ENCODE assay signal across 8 mouse cellular contexts in genomic region chr8:110618391-110619207, GRCm38 (mm10). TPM values are rescaled to one million over a fixed set of nuclear protein-coding genes. Genes with fewer than 3 reads are reported as not detected.
DNase-seq lines count a peak whose midpoint lies in the region; ATAC-seq and TF ChIP-seq lines count a peak whose summit lies in the region.

Gene Vac14, plus strand, starts transcription at chr8:110618585.

- peak within 1 kb of the TSS; percentile 74 for H3K9ac ChIP-seq in lung, postnatal 0 days (replicated peaks; ENCODE audit: low read depth)

- DNase-seq in MN1 (ENCODE audit: low spot score): peak; percentile 97
- DNase-seq in cerebellum, adult 9-10 months: peak; percentile 98
- peak; percentile 97 for DNase-seq in hindbrain, embryonic 10.5 days (ENCODE audit: low spot score)
- DNase-seq in layer of hippocampus, adult 9-11 months: peak; percentile 97
- DNase-seq in lung, postnatal 0 days (ENCODE audit: low spot score): peak; percentile 98
- DNase-seq in ovary, postnatal 14 days (ENCODE audit: low spot score): peak; percentile 90
- DNase-seq in thymus, postnatal 14 days: peak; percentile 99

- no peaks in the 10 kb centered on the region for H3K36me3 ChIP-seq in hindbrain, embryonic 10.5 days
- no peaks in the 10 kb centered on the region for H3K36me3 ChIP-seq in lung, postnatal 0 days (ENCODE audit: insufficient read depth, low read length)

- H3K4me3 ChIP-seq in hindbrain, embryonic 10.5 days: peak within 1 kb of the TSS; percentile 99
- H3K4me3 ChIP-seq in lung, postnatal 0 days (ENCODE audit: low read depth, low read length): peak within 1 kb of the TSS; percentile 81

- under 1% methylated on average over 67 of the region's 67 CpGs for WGBS in hindbrain, embryonic 10.5 days
- WGBS in lung, postnatal 0 days: 2% methylated on average over 59 of the region's 67 CpGs

- H3K27me3 ChIP-seq in hindbrain, embryonic 10.5 days (ENCODE audit: insufficient read depth, poor library complexity, severe bottlenecking): peaks cover 3% of the 10 kb centered on the region; the same call in 1 of the 2 replicates
- no peaks in the 10 kb centered on the region for H3K27me3 ChIP-seq in lung, postnatal 0 days (replicated peaks; ENCODE audit: insufficient read depth, low read length)

- H3K27ac ChIP-seq in hindbrain, embryonic 10.5 days: peak within 1 kb of the TSS; percentile 86
- H3K27ac ChIP-seq in lung, postnatal 0 days (ENCODE audit: low read length): peak within 1 kb of the TSS; percentile 26; the same call in 1 of the 2 replicates

- H3K4me2 ChIP-seq in lung, postnatal 0 days (replicated peaks; ENCODE audit: low read depth, low read length): peak within 1 kb of the TSS; percentile 90

- TF ChIP-seq CTCF in lung, postnatal 0 days (IDR thresholded peaks at IDR 0.05): no peak

- H3K9me3 ChIP-seq in hindbrain, embryonic 10.5 days: no peaks in the 10 kb centered on the region
- H3K9me3 ChIP-seq in lung, postnatal 0 days (ENCODE audit: low read length): no peaks in the 10 kb centered on the region

- peaks cover 22% of the 10 kb centered on the region for H3K4me1 ChIP-seq in hindbrain, embryonic 10.5 days (replicated peaks)
- H3K4me1 ChIP-seq in lung, postnatal 0 days (ENCODE audit: insufficient read depth, low read depth, low read length): peaks cover 6% of the 10 kb centered on the region; the same call in 1 of the 2 replicates

- no peak for TF ChIP-seq EP300 in lung, postnatal 0 days (IDR thresholded peaks at IDR 0.05)

- ATAC-seq in frontal cortex, adult (ENCODE audit: low TSS enrichment): peak; percentile 93
- ATAC-seq in lung, postnatal 0 days: peak; percentile 98

RNA-seq across cellular contexts. Expression of gene Vac14, which starts in this region (rescaled TPM):
- polyA plus RNA-seq in hindbrain, embryonic 10.5 days (2016; fragmentation: Nextera tagmentation; extraction: Ambion mirVana): 28.0 and 31.9 TPM in 2 replicates
- polyA plus RNA-seq in lung, postnatal 0 days (2015; fragmentation: Nextera tagmentation; extraction: Ambion mirVana): 10.0 and 11.1 TPM in 2 replicates

Comparison
In these comparisons a context has a peak if more than half of its experiments do, and no peak if none do; other contexts are left out.
1. Peak in every context shown above with its lines: DNase-seq, ATAC-seq, H3K4me3 ChIP-seq and H3K27ac ChIP-seq.